Mouse (Mus musculus) liver, embryonic 14.5 days (tissue): Measurements from ENCODE around the gene Eps8l1.

Experiments used
- CTCF ChIP-seq: IDR thresholded peaks from 2 replicates; pipeline ENCODE4 v1.5.1; 2016; ENCODE audit warnings: antibody characterized with exemption, low read depth, control low read depth
- EP300 ChIP-seq: IDR thresholded peaks from 2 replicates; pipeline ENCODE4 v1.6.1; 2016; ENCODE audit warnings: antibody characterized with exemption, low read depth

GRCm38 (mm10) chr7:4521231-4522003, 60.9 kb downstream of the Eps8l1 start:
- TF ChIP-seq CTCF (no peak), EP300 (no peak)
